Mouse (Mus musculus) C2C12 (cell line): ENCODE results near the gene Musk.

Experiments
- CEBPB ChIP-seq: IDR thresholded peaks from one replicate; pipeline ENCODE4 v1.6.1; 2011; ENCODE audit warnings: low read depth, mild to moderate bottlenecking, control low read depth, moderate library complexity
- CTCF ChIP-seq: IDR thresholded peaks from one replicate; pipeline ENCODE4 v1.5.1; 2011; ENCODE audit not compliant: control insufficient read depth, insufficient read depth, insufficient read length
- MAX ChIP-seq: IDR thresholded peaks from one replicate; pipeline ENCODE4 v1.6.1; 2011; ENCODE audit warnings: mild to moderate bottlenecking, control low read depth
- MYOD1 ChIP-seq: IDR thresholded peaks from one replicate; pipeline ENCODE4 v1.6.1; 2011; ENCODE audit warnings: low read depth; ENCODE audit not compliant: control insufficient read depth, insufficient read length
- USF1 ChIP-seq: IDR thresholded peaks from one replicate; pipeline ENCODE4 v1.6.1; 2011; ENCODE audit warnings: low read depth, mild to moderate bottlenecking, control low read depth, moderate library complexity

GRCm38 (mm10) chr4:58350206-58350605, 64.4 kb downstream of the Musk start:
- no peak for TF ChIP-seq CTCF
- no peak for TF ChIP-seq MYOD1
- TF ChIP-seq USF1: no peak
- no peak for TF ChIP-seq MAX
- TF ChIP-seq CEBPB: no peak
